Mouse (Mus musculus) brain, adult 2 months (tissue): ENCODE measurements around the gene Serhl.
"Not testable (repeated sequence)": the region's sequence is repeated elsewhere in the genome, so short reads cannot be mapped to it uniquely, and the experiment has no call there.

ENCODE experiments used
- DNase-seq: peaks from one replicate; pipeline ENCODE4 v3.0.0; 2011; ENCODE audit warnings: low read depth, low spot score

The Serhl gene

DNA sequence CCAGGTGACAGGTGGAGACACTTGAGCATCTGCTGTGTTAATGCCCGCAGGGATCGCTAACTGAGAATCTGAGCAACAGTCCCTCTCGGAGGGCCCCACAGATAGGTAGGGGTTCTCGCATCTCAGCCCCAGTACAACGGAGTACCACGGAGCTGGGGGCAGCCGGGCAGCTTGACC is at the start of gene Serhl:
Gene Serhl (plus strand): TSS at position 78 of the 177 bp plus-strand sequence.
- DNase-seq: no peak

DNA sequence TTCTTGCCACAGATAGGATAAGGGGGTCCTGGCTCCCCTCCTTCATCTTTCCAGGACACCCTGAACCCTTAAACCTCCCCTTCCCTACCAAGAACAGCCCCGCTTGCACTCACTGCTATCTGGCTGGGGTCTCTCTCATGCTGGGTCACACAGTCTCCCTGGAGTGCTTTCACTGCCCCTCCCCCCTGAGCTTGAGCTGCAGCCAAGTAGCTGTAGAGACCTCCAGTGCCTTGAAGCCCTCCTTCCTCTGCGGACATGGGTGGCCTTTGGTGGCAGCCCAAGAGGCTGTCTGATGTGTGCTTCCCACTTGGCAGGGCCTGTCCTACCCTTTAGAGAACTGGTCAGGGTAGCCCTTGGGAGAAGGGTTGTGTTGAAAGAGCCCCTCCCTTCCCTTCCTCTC is 49.1 kb upstream of the Serhl start:
- DNase-seq: no peak

DNA sequence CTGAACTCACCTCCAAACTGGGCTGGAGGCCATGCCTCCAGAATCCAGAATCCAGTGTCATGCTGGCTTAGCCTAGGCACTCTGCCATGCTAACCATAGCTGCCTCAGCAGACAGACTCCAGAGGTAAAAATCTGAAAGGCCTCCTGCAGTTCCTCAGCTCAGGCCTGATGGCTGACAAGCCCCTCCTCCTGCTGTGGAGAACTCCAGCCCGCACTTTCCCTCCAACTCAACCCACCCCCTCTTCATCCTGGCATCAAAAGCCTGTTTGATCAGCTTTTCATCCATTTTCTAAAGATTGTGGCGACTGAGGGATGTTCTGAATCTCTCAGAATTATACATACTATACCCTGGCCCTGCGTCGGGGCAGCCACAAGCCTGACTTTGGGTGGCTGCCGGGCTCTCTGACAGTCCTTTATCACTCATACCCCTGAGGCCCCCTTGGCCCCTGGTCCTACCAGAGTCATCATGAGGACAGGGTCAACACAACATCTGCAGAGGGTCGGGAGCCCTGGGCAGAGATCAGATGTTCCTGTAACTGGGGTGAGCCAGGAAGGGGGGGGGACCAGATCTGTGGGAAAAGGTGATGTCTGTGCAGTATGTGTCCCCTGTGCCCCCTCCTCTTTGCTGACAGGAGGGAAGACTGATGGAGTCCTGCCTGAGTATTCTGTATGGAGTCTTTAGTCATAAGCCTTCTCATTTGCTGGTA is 46.5 kb upstream of the Serhl start:
- peak; percentile 77 for DNase-seq

DNA sequence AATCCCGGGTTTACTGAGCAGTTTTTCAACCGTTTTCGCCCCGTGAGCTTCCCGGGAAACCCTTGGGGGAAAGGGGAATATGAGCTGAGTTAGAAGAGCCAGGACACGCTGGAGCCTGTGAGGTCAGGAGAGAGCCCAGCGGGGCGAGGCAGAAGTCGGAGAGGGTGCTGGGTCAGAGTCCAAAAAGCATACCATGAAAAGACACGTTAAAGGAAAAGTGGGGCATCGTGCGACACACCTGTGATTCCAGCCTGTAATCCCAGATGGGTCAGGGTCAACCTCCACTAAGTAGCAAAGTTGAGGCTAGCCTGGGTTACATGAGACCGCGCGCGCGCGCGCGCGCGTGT is 46.0 kb upstream of the Serhl start:
- no peak for DNase-seq

DNA sequence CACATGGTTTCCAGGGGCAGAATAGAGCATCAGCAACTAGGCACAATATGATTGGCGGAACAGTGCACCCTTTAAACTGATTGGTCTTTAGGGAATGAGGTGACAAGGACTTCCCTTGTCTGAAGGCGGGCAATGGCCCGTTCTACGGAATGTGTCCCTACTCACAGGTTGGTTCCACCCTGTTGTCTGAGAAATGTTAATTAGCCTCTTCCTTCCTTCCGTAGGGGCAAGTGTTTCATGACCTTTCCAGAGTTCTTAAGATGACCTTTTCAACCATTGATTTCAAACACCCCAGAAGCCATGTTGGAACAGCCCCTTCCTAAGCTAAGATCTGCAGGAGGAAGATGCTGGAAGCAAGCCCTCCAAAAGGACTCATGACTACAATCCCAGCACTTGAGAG is 43.7 kb upstream of the Serhl start:
- not testable (repeated sequence) for DNase-seq

DNA sequence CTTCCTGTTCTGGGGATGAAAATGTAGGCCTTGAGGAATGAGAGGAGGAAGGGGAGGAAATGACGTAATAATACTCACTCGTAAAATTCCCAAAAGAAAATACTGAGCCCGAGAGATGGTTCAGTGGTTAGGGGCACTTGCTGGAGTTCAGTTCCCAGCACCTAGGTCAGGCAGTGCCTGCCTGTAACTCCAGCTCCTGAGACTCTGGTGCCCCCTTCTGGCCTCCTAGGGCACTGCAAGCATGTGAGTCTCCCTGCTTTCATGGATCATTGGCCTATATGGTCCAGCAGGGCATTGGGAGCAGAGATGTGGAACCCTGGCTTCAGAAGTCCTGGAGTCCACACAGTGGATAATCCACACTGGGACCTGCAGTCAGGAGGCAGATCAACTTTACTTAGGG is 43.0 kb upstream of the Serhl start:
- no peak for DNase-seq

DNA sequence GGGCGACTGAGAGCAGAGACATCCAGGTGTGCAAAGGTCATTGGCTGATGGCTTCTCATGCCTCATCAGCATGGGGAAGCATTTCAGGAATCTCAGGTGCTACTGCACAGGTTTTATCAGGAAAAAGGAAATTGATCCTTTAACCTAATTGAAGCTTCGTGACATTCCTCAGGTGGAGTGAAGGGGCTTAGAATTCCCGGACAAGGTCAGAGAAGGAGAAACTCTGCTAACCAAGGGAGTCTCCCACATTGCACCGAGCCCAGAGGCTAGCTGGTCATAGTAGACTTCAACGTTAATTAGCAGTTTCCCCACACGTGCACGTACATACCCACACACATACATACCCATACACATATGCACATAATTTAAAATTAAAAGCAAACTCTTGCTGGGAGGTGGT is 42.6 kb upstream of the Serhl start:
- DNase-seq: no peak

DNA sequence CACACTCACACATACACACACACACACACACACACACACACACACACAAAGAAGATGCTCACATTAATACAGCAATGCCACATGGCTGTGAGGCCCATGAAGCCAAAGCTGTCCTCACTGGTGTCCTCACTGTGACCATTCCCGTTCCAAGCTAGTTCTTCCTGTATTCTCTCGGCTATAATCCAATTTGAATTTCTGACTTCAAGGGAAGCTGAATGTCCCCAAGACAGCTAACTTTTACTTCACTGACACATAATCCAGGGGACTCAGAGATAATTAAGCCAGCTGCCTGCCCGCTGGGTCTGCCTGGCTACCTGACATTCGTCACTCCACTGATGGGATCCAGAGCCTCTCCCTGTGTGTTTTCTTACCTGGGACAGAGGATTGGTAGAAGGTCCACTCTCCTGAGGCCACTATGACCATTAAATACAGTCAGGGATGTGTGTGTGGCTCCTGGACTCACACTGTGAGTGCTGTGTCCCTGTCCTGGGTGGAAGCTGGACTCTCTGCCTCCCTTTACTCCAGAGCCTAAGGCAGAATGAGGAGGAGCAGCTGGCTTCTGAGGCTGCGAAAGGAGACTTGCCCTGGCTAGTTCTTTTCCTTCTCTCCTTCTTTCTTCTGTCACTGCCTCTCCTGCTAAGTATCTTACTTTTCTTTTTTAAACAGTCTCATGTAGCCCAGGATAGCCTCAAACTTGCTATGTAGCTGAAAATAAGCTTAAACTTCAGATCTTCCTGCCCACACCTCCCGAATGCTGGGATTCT is 36.8 kb upstream of the Serhl start:
- DNase-seq: no peak

DNA sequence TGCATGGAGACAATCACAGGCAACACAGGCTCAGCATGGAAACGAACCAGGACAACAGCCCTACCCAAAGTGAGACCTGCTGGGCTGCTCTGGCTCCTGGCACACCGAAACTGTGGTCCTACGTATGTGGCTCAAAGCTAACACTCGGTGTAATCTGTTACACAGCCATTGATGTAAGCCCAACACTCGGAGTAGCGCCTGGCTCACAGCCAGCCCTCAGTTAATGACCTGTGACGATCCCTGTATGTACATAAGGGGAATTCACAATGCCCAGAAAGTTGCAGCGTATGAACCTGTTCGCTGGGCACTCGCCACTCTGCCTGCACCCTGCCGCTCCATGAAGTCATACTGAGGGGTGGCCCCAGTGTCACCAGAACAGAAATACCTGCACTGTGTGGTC is 36.0 kb upstream of the Serhl start:
- no peak for DNase-seq

DNA sequence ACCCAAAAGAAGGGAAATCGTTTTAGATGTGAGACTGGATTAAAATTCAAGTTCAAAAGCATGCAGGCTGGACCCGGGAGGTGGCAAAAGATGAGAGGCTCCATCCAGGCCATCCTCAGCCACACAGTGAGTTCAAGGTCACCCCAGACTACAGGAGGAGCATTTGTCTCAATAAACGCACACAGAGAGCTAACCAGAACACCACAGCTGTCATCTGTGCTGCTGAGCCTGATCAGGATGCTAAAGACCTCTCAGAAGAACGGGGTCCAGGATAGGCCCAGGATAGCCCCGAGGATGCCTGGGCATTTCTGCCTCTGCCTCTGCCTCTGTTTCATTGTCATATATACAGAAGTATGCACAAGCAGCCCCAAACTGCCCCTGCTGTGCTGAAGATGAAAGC is 33.7 kb upstream of the Serhl start:
- no peak for DNase-seq

DNA sequence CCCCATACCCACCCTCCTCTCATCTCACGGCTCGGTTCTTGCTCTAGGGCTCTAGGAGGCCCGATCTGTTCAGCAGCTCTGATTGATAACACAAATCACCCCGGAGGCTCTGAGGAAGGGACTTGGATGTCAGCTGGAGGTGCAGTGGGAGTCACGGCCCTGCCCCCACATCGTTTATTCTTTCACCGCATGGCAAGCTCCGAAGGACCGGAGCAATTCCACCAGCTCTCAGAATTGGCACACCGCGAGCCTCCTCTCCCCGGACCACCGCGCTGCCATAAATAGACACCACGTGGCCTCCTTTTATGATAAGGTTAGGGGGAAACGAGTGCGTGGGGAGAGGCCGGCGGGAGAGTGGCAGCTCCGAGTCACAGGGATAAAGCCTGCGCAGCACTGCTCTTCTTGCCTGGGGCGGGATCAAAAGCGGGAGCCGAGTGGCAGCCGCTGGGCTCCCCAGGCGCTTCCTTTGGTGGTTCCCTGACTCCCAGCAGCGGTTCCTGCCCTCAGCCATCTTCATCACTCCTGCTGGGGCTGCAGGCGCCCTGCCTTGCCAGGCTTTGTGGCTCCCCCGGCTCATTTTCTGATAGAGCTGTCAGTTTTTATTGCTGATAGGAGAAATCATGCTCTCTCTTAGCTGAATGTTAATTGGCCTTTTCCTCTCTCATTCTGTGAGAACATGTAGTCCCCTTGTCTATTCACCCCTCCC is 32.8 kb upstream of the Serhl start:
- peak; percentile 77 for DNase-seq

DNA sequence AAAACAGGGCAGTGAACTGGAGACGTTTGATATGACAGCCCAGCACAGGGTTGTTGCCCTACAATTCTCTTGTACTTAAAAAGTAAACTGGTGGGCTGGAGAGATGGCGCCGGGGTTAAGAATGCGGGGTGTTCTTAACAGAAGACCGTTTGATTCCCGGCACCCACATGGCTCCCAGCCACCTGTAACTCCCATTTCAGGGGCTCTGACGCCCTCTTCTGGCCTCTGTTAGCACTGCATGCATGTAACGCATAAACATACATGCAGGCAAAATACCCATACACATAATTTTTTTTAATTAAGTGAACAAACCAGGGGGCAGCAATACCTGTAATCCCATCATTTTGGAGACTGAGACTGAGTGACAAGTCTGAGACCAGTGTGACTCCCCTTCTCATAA is 31.8 kb upstream of the Serhl start:
- DNase-seq: no peak

DNA sequence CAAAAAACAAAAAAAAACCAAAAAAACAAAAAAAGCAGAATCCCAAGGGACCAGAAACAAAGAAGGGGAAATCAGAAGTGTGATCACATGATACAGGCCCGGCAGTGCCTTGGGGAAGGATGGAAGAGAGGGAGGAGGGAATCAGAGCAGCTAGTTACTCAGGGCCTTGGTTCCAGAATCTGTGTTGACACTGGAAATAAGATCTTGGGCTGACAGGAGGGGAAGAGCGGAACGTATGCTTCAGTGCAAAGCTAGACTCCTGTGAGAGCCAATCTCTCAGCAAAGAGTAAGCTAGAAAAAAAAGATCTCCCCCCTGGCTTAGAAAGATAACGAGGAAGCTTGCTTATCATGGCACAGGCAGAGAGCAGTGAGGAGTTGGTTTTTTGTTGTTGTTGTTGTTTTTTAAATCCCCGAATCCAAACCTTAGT is 30.1 kb upstream of the Serhl start:
- no peak for DNase-seq

DNA sequence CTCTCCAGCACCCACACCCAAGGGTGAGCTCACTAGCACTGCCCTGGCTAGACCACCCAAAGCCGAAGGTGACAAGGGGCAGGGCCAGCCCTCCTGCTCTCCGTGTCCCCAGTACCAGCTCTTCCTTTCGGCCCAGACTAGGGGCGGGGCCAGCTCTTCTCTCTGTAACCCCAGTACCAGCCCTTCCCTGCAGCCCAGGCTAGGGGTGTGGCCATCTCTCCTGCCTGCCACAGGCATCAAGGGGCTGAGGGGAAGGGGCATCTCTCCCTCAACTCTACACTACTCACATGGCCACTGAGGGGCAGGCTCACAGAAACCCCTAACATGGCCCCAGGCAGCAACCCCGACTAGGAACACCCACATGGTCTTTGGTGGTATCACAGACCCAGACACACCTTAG is 27.6 kb upstream of the Serhl start:
- no peak for DNase-seq

DNA sequence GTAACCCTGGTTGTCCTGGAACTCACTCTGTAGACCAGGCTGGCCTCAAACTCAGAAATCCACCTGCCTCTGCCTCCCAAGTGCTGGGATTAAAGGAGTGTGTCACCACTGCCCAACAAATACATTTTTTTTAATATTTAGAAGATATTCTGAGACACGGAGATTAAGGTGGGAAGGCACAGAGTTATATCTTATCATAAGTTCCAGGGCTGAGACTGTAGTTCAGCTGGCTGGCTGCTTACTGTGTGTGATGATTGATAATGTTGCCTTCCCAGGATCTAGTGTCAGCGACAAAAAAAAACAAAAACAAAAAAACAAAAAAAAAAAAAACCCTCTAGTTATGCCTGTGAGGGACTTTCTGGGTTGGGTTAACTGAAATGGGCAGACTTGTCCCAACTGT is 26.7 kb upstream of the Serhl start:
- not testable (repeated sequence) for DNase-seq

DNA sequence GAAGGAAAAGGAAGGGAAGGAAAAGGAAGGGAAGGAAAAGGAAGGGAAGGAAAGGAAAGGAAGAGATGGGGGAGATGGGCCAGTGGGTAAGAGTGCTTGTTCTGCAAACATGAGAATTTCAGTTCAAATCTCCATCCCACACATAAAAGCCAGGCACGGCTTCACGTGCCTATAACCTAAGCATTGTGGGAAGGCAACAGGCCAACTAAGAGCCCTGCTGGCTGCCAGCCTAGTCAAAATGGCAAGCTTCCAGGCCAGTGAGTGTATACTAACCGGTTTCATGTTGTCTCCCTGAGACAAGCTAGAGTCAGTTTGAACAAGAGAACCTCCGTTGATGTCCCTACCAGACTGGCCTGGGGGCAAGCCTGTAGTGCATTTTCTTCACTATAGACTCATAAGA is 23.8 kb upstream of the Serhl start:
- DNase-seq: peak; percentile 63

DNA sequence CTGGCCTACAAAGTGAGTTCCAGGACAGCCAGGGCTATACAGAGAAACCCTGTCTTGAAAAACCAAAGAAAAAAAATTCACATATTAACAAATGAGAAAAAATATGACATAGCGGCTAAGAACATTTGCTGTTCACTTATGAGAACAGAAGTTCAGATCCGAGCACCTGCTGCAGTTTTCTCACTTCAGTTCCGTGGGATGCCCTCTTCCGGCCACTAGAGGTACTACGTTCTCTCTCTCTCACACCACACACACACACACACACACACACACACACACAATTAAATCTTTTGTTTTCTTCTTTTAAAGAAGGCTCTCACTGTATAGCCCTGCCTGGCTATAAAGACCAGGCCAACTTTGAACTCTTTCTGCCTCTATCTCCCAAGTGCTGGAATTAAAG is 21.0 kb upstream of the Serhl start:
- no peak for DNase-seq

DNA sequence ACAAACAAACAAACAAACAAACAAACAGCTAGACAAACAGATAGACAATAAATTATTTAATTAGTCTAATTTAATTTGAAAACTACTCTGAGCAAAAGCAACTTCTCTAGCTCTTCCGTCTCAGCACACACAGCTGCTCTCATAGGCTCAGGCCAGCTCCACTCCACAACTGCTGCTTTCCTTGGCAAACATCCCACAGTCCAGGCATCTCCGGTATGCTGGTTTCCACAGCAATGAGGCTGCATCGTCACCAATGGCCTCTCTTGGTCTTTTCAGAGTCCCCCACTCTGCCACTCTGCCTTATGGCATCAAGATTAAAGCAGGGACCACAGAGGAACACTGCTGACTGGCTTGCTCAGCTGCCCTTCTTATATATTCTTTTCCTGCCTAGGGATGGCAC is 18.4 kb upstream of the Serhl start:
- no peak for DNase-seq

DNA sequence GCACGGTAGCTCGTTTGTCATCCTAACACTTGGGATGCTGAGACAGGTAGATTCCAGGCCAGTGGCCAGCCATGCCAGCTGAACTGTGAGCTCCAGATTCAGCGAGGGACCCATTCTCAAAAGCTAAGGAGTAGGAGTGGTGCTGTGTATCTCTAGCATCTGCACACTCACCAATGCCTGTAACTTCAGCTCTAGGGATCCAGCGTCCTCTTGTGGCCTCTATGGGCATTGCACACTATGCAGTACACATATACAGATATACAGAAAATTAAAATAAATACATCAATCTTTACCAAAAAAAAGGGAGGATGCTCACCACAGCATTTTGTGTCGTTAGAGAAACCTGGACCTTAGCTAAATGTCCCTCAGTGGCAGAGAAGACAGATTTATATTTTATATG is 17.6 kb upstream of the Serhl start:
- no peak for DNase-seq

DNA sequence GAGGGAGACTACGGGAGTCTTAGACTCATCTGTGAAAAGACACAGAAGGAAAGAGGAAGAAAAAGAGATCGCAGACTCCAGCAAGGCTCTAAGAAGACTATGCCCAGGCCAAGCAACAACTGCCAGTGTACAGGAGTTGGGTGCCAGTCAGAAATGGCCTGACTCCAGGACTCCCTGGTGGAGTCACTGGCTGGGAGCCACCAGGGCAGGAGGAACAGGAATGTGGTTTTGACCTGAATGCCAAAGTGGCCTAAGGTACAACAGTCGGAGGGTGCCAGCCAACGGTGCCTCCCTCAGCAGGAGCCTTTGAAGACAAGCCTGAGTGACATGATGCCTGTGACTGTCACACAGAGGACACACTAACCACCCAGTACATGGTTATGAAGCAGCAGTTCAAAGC is 15.1 kb upstream of the Serhl start:
- no peak for DNase-seq

DNA sequence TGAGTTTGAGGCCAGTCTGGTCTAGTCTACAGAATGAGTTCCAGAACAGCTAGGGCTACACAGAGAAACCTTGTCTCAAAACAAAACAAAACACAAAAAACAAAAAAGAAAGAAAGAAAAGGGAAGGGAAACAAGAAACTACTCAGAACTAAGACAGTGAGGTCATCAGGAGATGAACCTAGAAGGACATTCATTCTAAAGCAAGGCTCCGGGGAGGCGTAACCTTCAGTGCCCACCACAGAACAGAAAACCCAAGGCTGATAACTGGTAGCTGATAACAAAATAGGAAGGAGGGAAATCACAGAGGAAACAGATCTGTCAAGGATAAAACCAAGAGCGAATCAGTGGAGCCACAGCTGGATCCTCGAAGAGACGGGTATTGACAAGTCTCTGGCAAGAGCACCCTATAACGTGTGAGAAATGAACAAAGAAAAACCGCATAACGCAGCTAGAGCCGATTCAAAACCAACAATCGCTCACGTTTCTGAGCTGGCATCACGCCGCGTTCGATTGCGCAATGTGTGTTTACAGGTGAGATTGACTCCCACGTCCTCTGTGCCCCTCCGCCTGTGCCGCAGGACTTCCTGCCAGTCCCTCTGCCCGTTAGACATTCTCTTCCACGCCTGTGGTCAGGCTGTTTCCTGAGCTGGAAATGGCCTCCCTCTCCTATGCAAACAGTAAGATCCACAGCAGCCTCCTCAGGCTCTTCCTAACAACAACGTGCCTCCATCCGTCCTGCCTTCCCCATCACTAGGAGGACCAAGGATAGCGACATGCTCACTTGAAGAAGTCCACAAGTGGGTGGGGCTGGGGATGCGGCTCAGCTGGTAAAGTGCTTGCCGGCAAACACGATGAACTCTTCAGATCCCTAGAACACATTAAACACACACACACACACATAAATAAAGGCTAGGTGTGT is 13.4 kb upstream of the Serhl start:
- DNase-seq: no peak

DNA sequence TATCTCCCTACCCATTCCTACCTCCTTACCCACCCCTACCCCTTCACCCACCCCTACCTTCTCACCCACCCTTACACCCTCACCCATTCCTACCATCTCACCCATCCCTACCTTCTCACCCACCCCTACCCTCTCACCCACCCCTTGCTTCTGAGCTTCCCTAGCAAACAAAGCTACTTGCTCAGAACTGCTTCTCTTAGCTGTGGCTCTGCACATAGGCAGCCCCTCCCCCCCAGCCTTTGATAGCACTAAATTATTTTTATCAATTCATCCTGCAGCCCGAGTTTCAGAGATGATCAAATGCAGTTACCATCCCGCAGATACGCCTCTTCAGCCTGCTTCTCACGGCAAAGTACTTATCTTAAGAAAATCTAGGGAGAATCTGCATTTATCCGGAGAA is 5.8 kb upstream of the Serhl start:
- peak; percentile 56 for DNase-seq
